Mouse (Mus musculus) embryonic fibroblast, embryonic 13.5 days (primary cell): Measurements from ENCODE around the gene Gper1. TPM values are rescaled to one million over a fixed set of nuclear protein-coding genes. Genes with fewer than 3 reads are reported as not detected.

Source experiments
- H3K27ac ChIP-seq: 2 replicates; pipeline ENCODE4 v1.5.1; 2012; ENCODE audit warnings: low read length, control low read depth, inconsistent platforms; ENCODE audit not compliant: insufficient read depth
- H3K4me1 ChIP-seq: 2 replicates; pipeline ENCODE4 v1.6.1; 2011; ENCODE audit warnings: low read length; ENCODE audit not compliant: control insufficient read depth, insufficient read depth
- H3K4me3 ChIP-seq: 2 replicates; pipeline ENCODE4 v1.5.1; 2011; ENCODE audit warnings: mild to moderate bottlenecking, control low read depth, low read length; ENCODE audit not compliant: insufficient read depth
- CTCF ChIP-seq: IDR thresholded peaks from 2 replicates; pipeline ENCODE4 v1.5.1; 2011; ENCODE audit warnings: mild to moderate bottlenecking, control low read depth, low read length, moderate library complexity, borderline replicate concordance; ENCODE audit not compliant: insufficient read depth
- POLR2A ChIP-seq: IDR thresholded peaks from 2 replicates; pipeline ENCODE4 v1.6.1; 2011; ENCODE audit warnings: low read depth, mild to moderate bottlenecking, control low read depth, low read length, moderate library complexity
- polyA plus RNA-seq: library from polyadenylated mRNA; stranded (reverse); fragments of >200 nt; gene quantifications from 2 replicates; pipeline ENCODE4 v1.2.4, GENCODE M21; 2011; ENCODE audit warnings: low read depth; ENCODE audit not compliant: missing spikeins, insufficient read length

Gper1 gene
- 2.2 and 7.1 TPM in 2 replicates for polyA plus RNA-seq

DNA sequence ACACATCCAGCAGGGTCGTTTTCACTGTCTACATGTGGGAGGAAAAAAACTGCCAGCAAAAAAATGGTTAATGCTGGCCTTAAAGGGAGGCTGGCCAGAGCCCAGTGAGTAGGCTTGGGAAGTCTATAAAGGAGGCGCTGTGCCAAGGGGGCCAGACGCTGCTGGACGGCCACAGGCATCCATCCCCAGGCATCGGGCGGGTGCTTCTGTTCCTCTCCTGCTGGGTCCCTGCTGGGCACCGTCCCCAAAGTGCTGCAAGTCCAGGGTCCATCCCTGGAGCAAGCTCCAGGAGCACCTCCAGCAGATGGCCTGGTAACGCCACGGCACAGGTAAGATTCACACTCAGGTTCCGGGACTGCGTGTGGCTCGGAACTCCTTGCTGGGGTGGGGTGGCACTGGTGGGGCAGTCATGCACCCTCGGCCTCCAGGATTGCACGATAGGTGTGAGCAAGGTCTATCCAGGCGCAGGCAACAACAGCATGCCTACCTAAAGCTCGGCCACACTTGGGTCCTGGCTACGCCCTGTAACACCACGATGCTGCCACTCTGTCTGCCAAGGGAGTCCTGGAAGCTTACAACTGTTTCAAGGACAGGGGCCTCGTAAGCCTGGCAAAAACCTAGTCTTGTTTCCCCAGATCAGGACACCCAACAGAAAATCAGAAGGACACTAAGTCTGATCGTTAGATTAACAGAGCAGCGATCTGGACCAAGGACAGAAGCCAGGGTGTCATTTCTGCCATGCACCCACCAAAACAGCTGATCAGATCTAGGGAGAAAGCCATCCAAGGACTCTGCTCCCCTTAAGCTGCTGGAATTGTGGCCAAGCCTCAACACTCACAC lies at the start of gene Gper1:
TSS of gene Gper1 (plus strand) at position 126 of the 840 bp plus-strand sequence.
- no peak for TF ChIP-seq CTCF
- no peak for TF ChIP-seq POLR2A
- H3K4me3 ChIP-seq: no peak within 1 kb of the TSS
- H3K27ac ChIP-seq: no peak within 1 kb of the TSS
- H3K4me1 ChIP-seq: no peaks in the 10 kb centered on the region; the same call in 1 of the 2 replicates

DNA sequence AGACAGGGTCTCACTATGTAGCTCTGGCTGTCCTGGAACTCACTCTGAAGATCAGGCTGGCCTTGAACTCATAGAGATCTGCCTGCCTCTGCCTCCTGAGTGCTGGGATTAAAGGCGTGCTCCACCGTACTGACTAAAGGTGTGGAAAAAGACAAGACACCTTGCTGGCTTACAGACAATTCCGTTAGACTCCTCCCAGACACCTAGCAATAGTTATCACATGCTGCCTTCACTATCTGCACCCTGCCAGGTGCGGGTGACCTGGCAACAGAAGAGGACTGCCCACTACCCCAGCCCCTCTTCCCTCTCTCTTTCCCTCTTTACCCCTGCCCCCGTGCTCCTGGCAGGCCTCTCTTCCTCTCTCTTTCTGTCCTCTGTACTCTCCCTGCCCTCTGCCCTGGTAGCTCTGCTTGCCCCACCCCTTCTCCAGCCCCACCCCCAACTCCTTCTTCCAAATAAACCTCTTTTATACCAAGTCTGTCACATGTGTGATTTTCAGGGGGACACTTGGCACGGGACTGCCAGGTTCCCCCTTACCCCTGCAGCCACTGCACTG lies 49.0 kb upstream of the Gper1 start:
- H3K27ac ChIP-seq: no peak overlapping the region
- no peak overlapping the region for H3K4me3 ChIP-seq
- TF ChIP-seq POLR2A: no peak
- no peak for TF ChIP-seq CTCF
- H3K4me1 ChIP-seq: peaks cover 17% of the 10 kb centered on the region

DNA sequence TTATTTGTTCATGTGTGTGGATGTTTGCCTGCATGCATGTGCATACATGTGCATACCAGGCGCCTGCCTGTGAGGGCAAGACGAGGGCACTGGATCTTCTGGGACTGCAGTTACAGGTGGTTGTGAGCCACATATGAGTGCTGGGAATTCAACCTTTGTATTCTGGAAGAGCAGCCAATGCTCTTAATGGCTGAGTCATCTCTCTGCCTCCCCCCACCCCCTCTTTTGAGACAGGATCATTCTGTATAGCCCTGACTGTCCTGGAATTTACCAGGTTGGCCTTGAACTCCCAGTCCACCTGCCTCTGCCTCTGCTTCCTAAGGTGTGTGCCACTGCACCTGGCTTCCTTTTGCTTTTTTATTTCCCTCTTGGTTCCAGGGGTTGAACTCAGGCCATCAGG lies 48.1 kb upstream of the Gper1 start:
- no peak overlapping the region for H3K27ac ChIP-seq
- TF ChIP-seq POLR2A (no peak), CTCF (no peak)
- H3K4me3 ChIP-seq: no peak overlapping the region
- peaks cover 20% of the 10 kb centered on the region for H3K4me1 ChIP-seq

DNA sequence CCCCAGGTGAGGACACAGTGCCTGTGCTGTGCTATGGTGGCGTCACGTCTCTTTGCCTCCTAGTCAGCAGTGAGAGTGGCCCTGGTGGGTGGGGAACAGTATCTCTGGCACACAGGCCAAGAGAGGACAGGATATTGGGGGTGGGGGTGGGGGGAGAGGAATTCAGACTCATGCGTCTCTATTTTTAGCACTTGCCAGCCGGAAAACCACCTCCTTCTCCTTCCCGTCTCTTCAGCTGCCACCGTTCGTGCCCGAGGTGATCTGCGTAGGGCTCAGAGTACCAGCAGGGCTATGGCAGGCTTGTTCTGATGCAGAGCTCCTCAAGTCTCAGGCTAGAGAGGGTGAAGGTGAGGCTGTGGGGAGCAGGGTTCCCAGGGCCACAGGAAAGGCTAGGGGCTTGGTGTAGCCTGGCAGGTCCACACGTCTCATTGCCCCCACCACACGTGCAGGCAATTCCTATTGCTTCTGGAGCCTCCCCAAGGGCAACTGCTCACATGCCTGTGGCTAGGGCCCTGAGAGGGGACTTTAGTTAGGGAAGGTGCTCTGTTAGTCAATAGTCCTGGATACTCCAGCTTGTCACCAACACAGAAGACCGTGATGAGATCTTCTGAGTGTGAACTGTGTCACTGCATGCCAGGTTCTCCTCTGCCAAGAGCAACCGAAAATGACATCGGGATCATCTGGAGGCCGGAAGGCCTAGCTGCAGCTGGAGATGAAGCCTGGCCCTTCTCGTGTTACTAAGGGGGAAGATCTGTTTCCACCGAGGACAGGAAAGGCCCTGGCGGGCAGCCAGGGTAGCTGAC lies 45.3 kb upstream of the Gper1 start, which contains the start of gene Gpr146:
TSS of gene Gpr146 (plus strand) at position 230 of the 803 bp plus-strand sequence.
- Histone ChIP-seq H3K27ac (no peak within 1 kb of the TSS), H3K4me3 (no peak within 1 kb of the TSS), H3K4me1 (peaks cover 20% of the 10 kb centered on the region)
- TF ChIP-seq POLR2A: no peak
- TF ChIP-seq CTCF: no peak

DNA sequence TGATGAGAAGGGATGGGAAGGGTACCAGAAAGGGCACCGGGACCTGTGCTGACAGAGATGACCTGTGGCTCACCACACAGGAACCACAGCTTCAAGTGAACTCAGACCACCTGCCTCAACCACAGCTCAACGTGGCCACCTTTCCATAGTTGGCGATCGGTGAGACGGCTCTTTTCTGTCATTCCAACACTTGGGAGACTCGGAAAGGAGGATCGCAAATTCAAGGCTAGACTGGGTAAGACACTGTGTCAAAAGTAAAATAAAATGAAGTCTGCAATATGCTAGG lies 44.7 kb upstream of the Gper1 start:
- Histone ChIP-seq H3K4me3 (no peak overlapping the region), H3K27ac (no peak overlapping the region), H3K4me1 (peaks cover 20% of the 10 kb centered on the region)
- no peak for TF ChIP-seq POLR2A
- no peak for TF ChIP-seq CTCF

DNA sequence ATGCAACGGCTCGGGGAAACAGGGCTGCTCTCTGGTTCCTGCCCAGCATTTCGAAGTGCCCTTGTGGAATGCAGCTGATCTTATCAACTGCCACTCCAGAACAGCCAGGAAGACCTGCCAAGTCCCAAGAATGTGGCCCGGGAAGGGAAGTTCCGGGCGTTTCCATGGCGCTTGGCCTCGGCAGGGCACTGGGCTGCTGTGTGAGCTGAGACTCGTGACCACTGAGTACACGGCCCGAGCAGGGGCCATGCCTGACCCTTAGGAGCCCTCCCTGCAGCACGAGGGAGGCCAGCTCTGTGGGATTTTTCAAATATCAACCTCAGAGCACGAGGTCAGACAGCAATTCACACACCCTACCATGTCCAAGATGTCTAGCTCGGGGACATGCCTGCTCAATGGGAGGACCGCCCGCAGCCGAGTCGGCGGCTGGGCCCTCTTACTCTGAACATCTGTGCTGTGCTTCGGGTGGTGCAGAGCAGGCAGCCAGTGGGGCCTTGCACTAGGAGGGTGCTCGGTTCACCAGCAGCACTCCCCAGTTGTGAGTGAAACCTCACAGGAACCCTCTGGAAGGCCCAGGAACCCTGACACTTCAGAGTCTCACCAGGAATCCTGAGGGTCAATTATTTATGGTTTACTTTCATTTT lies 43.8 kb upstream of the Gper1 start:
- no peak for TF ChIP-seq POLR2A
- no peak for TF ChIP-seq CTCF
- peak overlapping the region; percentile 36 for H3K27ac ChIP-seq
- H3K4me1 ChIP-seq: peaks cover 20% of the 10 kb centered on the region
- no peak overlapping the region for H3K4me3 ChIP-seq

DNA sequence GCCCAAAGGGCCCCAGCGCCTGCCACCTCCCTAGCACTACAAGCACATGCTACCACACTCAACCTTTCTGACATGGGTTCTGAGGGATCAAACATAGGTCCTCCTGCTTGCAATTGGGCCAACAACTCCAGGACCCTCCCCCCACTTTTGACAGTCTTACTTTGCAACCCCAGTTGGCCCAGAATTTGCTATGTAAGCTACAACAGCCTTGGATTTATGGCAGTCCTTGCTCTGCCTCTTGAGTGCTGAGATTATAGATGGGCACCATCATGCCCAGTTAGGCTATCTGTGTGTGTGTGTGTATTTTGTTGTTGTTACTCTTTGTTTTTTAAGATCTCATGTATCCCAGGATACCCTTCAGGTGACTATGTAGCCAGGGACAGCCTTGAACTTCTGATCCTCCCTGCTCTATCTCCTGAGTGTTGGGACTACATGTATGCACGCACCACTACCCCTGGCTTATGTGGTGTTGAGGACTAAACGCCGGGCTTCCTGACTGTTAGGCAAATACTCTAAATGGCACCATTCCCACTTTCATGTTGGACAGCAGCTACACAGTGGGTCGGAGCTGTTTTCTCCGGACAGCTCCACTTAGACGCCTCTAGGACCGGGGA lies 43.1 kb upstream of the Gper1 start:
- Histone ChIP-seq H3K4me1 (peaks cover 16% of the 10 kb centered on the region), H3K27ac (no peak overlapping the region), H3K4me3 (peak overlapping the region; percentile 27)
- TF ChIP-seq CTCF (no peak), POLR2A (no peak)

DNA sequence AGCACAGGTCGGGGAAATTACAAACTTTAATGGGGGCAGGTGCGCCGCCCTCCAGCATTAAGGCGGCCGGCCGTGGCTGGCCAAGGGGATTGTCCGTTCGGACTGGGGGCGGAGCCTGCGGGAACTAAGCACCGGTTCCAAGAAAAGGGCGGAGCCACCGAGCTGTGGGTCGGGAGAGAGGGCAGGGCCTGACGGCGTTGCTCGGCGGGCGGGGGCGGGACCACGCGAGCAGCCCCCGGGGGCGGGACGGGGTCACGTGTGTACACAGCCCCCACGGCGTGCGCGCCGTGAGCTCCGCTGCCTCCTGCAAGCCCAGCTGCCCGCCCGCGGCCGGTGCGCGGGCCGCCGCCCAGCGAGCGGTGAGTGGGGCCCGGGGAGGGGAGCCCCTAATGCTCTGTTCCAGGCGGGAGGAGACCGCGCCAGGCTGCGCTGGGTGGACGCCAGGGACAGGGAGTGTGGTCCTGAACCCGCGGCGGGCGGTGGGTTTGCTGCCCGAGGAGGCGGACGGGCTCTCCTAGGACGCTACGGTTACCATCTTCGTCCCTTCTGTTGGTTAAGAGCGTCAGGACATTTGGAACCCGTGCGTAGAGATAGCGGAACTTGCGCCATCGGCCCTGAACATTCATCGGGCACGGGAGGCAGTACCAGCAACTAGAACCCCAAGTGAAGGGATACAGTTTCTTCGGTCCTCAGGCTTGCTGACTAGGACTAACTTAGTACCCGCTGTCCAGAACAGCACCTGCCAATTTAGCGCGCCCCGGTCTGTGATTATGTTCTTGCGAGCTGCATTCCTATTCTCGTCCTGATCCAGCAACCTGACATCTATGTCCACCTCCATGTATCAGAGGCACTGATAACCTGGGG lies 42.3 kb upstream of the Gper1 start:
- Histone ChIP-seq H3K4me3 (peak overlapping the region; percentile 58), H3K4me1 (peaks cover 16% of the 10 kb centered on the region), H3K27ac (no peak overlapping the region)
- TF ChIP-seq POLR2A (no peak), CTCF (no peak)
